Mouse (Mus musculus) hindbrain, embryonic 14.5 days (tissue): Measurements from ENCODE around the gene Stk38l. TPM values are rescaled to one million over a fixed set of nuclear protein-coding genes. Genes with fewer than 3 reads are reported as not detected.

ENCODE experiments used
- ATAC-seq: fragments of 200-750 bp; cut with Nextera tagmentation; 2 replicates; pipeline ENCODE4 v1.8.0; 2017; ENCODE audit warnings: moderate number of reproducible peaks, mild to moderate bottlenecking, moderate TSS enrichment, moderate library complexity; ENCODE audit not compliant: low FRiP score
- DNase-seq: peaks from one replicate; pipeline ENCODE4 v3.0.0-alpha.2; 2015; ENCODE audit warnings: low spot score
- H3K27ac ChIP-seq: fragments of 300-500 bp; sonication (generic); 2 replicates; pipeline ENCODE4 v1.5.1; 2014; ENCODE audit warnings: mild to moderate bottlenecking, moderate library complexity
- H3K27me3 ChIP-seq: fragments of 300-500 bp; sonication (generic); 2 replicates; pipeline ENCODE4 v1.6.1; 2014; ENCODE audit warnings: mild to moderate bottlenecking, low read length, mixed read lengths; ENCODE audit not compliant: control insufficient read depth, insufficient read depth
- H3K36me3 ChIP-seq: fragments of 300-500 bp; sonication (generic); replicated peaks from 2 replicates; pipeline ENCODE4 v1.6.1; 2014; ENCODE audit not compliant: control insufficient read depth, insufficient read depth
- H3K4me1 ChIP-seq: fragments of 300-500 bp; sonication (generic); replicated peaks from 2 replicates; pipeline ENCODE4 v1.6.1; 2014; ENCODE audit warnings: antibody characterized with exemption, low read length, mixed read lengths; ENCODE audit not compliant: control insufficient read depth, insufficient read depth
- H3K4me2 ChIP-seq: fragments of 300-500 bp; sonication (generic); replicated peaks from 2 replicates; pipeline ENCODE4 v1.6.1; 2014; ENCODE audit warnings: mild to moderate bottlenecking, moderate library complexity
- H3K4me3 ChIP-seq: fragments of 300-500 bp; sonication (generic); replicated peaks from 2 replicates; pipeline ENCODE4 v1.5.1; 2014; ENCODE audit warnings: mild to moderate bottlenecking, low read length
- H3K9ac ChIP-seq: fragments of 300-500 bp; sonication (generic); 2 replicates; pipeline ENCODE4 v1.6.1; 2014
- H3K9me3 ChIP-seq: fragments of 300-500 bp; sonication (generic); 2 replicates; pipeline ENCODE4 v1.6.1; 2016; ENCODE audit warnings: low read length; ENCODE audit not compliant: control insufficient read depth
- WGBS: fragments of 180-500 bp; shearing (Covaris S2); extraction: QIAGEN DNeasy Blood & Tissue Kit; methylation state at CpG from one replicate; pipeline ENCODE4 v1.1.7; 2014; 5-methylcytosine and 5-hydroxymethylcytosine counted together
- polyA plus RNA-seq: library from polyadenylated mRNA; unstranded; fragments of >200 nt; fragmentation: Nextera tagmentation; extraction: Ambion mirVana; gene quantifications from 2 replicates; pipeline ENCODE4 v1.2.1, GENCODE M21; 2014

The Stk38l gene
- polyA plus RNA-seq, 1 experiment from 2014 or later, result 15.6 TPM

DNA sequence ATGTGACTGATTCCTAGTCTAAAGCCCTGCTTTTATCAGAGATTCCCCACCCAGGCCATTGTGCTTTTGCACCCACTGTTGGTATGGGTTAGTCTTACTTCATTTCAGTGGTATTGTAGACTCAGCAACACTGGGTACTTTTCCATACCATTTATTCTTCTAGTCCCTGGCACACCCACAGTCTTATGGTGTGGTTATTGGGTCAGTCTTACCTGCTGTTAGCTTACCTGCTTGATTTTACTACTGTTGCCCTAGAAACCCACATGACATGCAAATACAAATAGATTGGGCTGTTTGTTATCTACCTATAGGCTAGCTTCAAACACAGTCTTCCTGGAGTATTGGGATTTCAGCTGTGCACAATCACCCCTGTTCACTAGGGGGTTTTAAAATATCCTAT is 22.3 kb downstream of the Stk38l start:
- H3K27me3 ChIP-seq, result no peaks in the 10 kb centered on the region
- H3K4me3 ChIP-seq, result no peak overlapping the region
- no peaks in the 10 kb centered on the region for H3K36me3 ChIP-seq
- H3K27ac ChIP-seq, result no peak overlapping the region
- DNase-seq (no peak), ATAC-seq (no peak)
- H3K4me1 ChIP-seq, result no peaks in the 10 kb centered on the region
- no peak overlapping the region for H3K4me2 ChIP-seq
- H3K9ac ChIP-seq, result no peak overlapping the region
- H3K9me3 ChIP-seq, result no peaks in the 10 kb centered on the region

DNA sequence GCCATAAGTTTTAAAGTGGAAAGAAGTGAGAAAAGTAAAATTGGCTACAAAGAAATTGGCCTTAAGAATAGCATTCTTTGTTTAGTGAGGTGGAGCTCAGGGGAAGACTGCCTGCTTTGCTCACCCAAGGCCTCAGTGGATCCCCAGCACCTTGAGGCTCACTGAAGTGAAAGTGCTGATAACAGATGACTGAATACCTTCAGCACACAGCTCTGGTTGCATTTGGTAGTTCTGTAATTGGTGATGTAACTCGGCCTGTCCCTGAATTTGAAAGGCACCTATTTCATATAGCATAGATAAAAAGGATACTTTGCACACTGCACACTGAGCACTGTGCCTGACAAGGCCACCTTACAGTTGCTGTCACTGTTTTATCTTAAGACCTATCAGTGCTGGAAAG is 23.5 kb downstream of the Stk38l start:
- Histone ChIP-seq H3K9ac (no peak overlapping the region), H3K4me3 (no peak overlapping the region), H3K36me3 (no peaks in the 10 kb centered on the region), H3K27ac (no peak overlapping the region), H3K27me3 (no peaks in the 10 kb centered on the region), H3K9me3 (no peaks in the 10 kb centered on the region), H3K4me1 (no peaks in the 10 kb centered on the region), H3K4me2 (no peak overlapping the region)
- ATAC-seq (no peak), DNase-seq (no peak)
- 85% methylated on average over 1 of the region's 1 CpGs for WGBS

DNA sequence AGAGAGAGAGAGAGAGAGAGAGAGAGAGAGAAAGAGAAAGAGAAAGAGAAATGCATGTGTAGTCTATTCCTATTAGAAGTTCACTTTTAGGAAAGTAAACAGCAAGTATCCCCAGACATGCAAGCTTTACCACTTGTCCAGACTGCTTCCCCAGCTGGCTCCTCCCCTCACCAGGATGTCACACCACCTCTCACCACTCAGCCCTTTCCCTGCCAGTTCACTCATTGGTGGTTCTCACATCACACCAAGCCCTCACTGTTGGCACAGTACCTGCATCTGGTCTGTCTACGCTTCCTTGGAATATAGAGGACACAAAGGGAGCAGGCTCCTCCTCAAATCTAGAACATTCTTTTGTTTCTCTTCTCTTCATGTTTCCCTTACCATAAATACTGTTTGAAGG is 26.9 kb downstream of the Stk38l start:
- ATAC-seq (no peak), DNase-seq (no peak)
- Histone ChIP-seq H3K27ac (no peak overlapping the region), H3K36me3 (no peaks in the 10 kb centered on the region), H3K9me3 (no peaks in the 10 kb centered on the region), H3K27me3 (no peaks in the 10 kb centered on the region), H3K4me2 (no peak overlapping the region), H3K9ac (no peak overlapping the region), H3K4me3 (no peak overlapping the region), H3K4me1 (0 out of 2 replicates have a peak, but pooled peaks cover 3% of the 10 kb centered on the region)
- 65% methylated on average over 1 of the region's 1 CpGs for WGBS

DNA sequence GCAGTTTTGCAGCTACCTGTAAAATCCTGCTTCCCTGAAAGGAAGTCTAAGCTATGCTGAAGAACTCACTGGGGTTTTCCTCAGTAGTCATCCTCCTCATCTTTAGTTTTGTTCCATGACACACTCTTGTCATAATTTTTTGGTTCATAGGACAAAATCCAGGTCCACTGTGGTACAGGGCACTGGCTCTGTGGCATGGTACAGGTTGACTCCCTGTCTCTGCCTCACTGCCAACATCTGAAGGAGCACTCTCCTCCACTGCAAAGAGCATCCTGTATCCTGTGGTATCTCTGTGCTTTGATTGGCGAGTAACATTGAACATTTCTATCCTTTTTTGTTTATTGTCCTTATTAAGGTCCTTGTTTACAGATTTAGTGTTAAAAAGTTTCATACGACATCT is 27.4 kb downstream of the Stk38l start:
- Histone ChIP-seq H3K27me3 (no peaks in the 10 kb centered on the region), H3K9ac (no peak overlapping the region), H3K9me3 (no peaks in the 10 kb centered on the region), H3K4me2 (no peak overlapping the region), H3K4me3 (no peak overlapping the region), H3K27ac (no peak overlapping the region), H3K36me3 (no peaks in the 10 kb centered on the region), H3K4me1 (0 out of 2 replicates have a peak, but pooled peaks cover 3% of the 10 kb centered on the region)
- WGBS, result 86% methylated on average over 2 of the region's 2 CpGs
- ATAC-seq, result no peak
- DNase-seq, result no peak

DNA sequence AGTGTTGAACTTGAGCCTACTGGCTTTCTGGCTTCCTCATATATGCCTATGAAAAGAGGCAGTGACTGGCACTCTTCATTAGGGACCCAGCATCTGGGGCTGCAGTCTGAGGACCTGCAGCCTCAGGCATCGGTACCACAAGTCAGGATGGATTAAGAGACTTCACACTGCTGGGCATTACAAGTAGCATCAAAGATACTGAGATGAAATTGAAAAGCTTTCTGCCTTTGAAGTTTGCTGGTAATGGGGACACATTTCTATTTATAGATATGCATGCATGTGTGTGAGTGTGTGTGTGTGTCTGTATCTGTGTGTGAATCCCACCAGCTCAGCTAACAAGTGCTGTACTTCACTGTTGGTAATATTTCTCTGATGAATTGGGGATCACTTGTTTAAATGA is 27.8 kb downstream of the Stk38l start:
- no peak for ATAC-seq
- Histone ChIP-seq H3K27ac (0 out of 2 replicates have a peak overlapping the region, but pooled peaks have one; percentile 8), H3K4me1 (0 out of 2 replicates have a peak, but pooled peaks cover 3% of the 10 kb centered on the region), H3K4me3 (no peak overlapping the region), H3K27me3 (no peaks in the 10 kb centered on the region), H3K4me2 (no peak overlapping the region), H3K9ac (no peak overlapping the region), H3K9me3 (no peaks in the 10 kb centered on the region), H3K36me3 (no peaks in the 10 kb centered on the region)
- no peak for DNase-seq
- WGBS, result 65% methylated on average over 1 of the region's 1 CpGs

DNA sequence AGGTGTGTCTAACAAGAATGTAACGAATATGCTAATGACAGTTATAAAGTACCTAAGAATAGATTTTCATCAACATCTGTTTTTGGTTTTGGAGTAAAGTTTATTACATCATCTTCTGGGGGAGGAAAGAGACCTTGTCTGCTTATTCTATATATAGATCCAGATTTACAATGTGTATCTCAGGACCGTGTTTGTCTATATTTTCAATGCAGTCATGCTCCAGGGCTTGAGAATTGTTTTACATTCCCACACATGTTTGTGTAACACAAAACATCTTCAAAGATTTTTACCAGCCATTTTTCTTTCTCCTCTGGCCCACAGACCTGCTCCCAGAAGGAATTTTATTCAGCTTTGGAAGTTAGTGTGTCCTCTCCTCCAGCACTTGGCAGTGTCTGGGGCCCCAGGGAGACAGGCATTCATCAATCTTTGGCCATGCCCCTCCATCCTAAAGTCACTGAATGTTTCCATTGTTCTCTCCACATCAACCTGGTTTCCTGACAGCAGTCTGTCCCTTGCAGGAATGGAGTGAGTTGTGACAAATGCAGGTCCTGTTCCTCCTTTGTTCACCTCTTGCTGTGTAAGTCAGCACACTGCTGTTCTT is 28.9 kb downstream of the Stk38l start:
- H3K27ac ChIP-seq, result no peak overlapping the region
- H3K4me1 ChIP-seq, result 0 out of 2 replicates have a peak, but pooled peaks cover 3% of the 10 kb centered on the region
- H3K4me3 ChIP-seq, result no peak overlapping the region
- 83% methylated on average over 2 of the region's 2 CpGs for WGBS
- DNase-seq (no peak), ATAC-seq (no peak)
- H3K27me3 ChIP-seq, result no peaks in the 10 kb centered on the region
- no peaks in the 10 kb centered on the region for H3K9me3 ChIP-seq
- no peak overlapping the region for H3K9ac ChIP-seq
- H3K4me2 ChIP-seq, result no peak overlapping the region
- H3K36me3 ChIP-seq, result no peaks in the 10 kb centered on the region

DNA sequence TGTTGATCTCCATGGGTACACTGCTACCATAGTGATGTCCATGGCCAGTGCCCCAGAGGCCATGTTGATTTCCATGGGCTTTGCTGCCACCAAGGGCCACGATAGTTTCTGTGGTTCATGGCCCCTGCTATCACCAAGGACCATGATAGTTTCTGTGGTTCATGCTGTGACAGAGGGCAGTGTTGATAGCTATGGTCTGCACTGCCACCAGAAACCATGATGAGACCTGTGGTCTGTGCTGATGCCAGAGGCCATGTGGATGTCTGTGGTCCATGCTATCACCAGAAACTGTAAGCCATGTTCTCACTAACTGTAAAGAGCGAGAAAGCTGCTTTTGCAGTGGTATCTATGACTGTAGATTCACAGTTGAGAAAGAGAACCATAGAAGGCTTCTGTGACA is 30.3 kb downstream of the Stk38l start:
- ATAC-seq (no peak), DNase-seq (no peak)
- H3K4me2 ChIP-seq, result no peak overlapping the region
- no peak overlapping the region for H3K27ac ChIP-seq
- H3K36me3 ChIP-seq, result no peaks in the 10 kb centered on the region
- H3K9me3 ChIP-seq, result no peaks in the 10 kb centered on the region
- H3K9ac ChIP-seq, result no peak overlapping the region
- H3K27me3 ChIP-seq, result no peaks in the 10 kb centered on the region
- no peak overlapping the region for H3K4me3 ChIP-seq
- H3K4me1 ChIP-seq, result 0 out of 2 replicates have a peak, but pooled peaks cover 3% of the 10 kb centered on the region
- 88% methylated on average over 2 of the region's 2 CpGs for WGBS

DNA sequence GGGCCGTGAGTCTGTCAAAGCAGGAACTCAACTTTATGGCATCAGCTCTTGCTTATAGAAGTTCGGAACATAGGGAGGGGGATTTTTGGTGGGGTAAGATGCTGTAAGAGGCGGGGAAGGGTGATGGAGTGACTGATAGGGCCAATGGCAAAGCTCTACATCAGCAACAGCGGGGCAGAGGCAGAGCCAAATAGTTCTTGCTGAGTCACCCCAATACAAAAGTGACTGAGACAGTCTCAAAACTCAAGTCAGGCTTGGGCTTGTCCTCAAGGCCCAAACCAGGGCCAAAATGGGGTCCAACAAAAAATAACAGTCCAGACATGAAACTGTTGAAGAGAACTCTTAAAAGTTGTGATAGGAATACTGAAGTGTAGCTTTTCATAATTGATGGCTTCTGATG is 30.9 kb downstream of the Stk38l start:
- Histone ChIP-seq H3K9me3 (no peaks in the 10 kb centered on the region), H3K27ac (no peak overlapping the region), H3K27me3 (no peaks in the 10 kb centered on the region), H3K4me3 (no peak overlapping the region), H3K36me3 (0 out of 2 replicates have a peak, but pooled peaks cover 3% of the 10 kb centered on the region), H3K9ac (no peak overlapping the region), H3K4me2 (no peak overlapping the region), H3K4me1 (0 out of 2 replicates have a peak, but pooled peaks cover 3% of the 10 kb centered on the region)
- no peak for ATAC-seq
- no peak for DNase-seq
- WGBS, result 96% methylated on average over 4 of the region's 4 CpGs

DNA sequence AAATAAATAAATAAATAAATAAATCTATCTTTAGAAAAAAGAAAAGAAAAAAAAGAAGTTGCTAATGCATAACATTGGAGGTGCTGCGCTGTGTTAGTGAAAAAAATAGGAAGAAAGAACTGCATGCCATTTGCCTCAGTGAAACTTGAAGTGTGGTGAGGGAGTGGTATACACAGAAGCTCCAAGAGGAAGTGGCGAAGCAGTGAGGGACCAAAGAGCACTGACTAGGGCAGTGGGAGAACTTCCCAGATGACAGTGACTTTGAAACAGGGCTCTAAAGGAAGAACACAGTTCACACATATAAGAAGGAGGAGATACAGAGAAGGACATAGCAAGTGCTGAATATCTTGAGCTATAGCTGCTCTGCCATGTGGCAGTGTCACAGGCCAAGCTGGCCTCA is 34.2 kb downstream of the Stk38l start:
- no peak overlapping the region for H3K27ac ChIP-seq
- H3K9me3 ChIP-seq, result no peaks in the 10 kb centered on the region
- 100% methylated on average over 2 of the region's 2 CpGs for WGBS
- H3K4me2 ChIP-seq, result no peak overlapping the region
- DNase-seq (no peak), ATAC-seq (no peak)
- no peak overlapping the region for H3K4me3 ChIP-seq
- peaks cover 3% of the 10 kb centered on the region; the same call in 1 of the 2 replicates for H3K36me3 ChIP-seq
- H3K27me3 ChIP-seq, result no peaks in the 10 kb centered on the region
- no peaks in the 10 kb centered on the region for H3K4me1 ChIP-seq
- no peak overlapping the region for H3K9ac ChIP-seq

DNA sequence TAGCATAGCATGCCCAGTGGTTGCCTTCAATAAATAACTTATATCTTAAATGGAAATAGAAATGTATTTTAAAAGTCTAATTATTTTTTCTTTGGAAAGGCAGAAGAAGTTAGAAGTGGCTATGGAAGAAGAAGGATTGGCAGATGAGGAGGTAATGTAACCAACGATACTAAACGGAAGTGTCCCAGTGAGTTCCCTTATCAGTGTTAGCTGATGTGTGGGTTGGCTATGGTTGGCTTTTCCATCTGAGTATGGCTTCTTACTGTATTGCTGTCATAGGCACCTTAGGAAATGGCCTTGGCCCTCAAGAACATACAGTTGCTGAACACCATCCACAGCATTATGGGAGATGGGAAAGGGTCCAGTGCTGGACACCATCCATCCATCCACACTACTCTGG is 35.2 kb downstream of the Stk38l start:
- DNase-seq (no peak), ATAC-seq (no peak)
- Histone ChIP-seq H3K27ac (no peak overlapping the region), H3K36me3 (peaks cover 3% of the 10 kb centered on the region; the same call in 1 of the 2 replicates), H3K4me3 (no peak overlapping the region), H3K27me3 (no peaks in the 10 kb centered on the region), H3K4me1 (no peaks in the 10 kb centered on the region), H3K9me3 (no peaks in the 10 kb centered on the region), H3K4me2 (no peak overlapping the region), H3K9ac (no peak overlapping the region)
- WGBS, result 92% methylated on average over 2 of the region's 2 CpGs
